Comparison of ENCODE assay signal across 20 mouse cellular contexts in the genomic region with DNA sequence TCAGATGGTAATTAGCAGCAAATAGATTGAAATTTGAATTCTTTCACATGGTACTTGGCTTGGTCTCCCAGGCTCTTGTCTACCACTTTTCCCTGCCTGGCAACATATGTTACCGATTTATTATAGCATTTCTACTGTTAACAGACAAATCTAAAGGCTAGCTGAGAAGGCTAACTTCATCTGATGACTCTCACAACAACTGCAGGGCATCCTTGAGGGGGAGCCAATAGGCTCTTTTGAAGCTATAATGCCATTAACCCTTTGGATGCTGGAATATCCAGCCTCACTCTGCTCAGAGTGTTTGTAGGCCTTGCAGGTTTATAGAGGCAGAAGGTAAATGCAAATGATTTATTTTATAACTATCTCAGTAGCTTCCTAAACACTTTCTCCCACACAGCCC.
DNase-seq lines count a peak whose midpoint lies in the region; ATAC-seq and TF ChIP-seq lines count a peak whose summit lies in the region.
"Had no signal": no experiment of that assay in that cellular context is flagged by ENCODE, and none has a peak within 500 bp of the region (broad histone marks: within the 10 kb centered on the region; RNA-seq: fewer than 3 reads in every experiment).

No protein-coding gene starts in this region.

- WGBS in lung, postnatal 0 days, result 46% methylated on average over 1 of the region's 1 CpGs
- WGBS in lung, adult 2 months, result 50% methylated on average over 1 of the region's 1 CpGs
- WGBS in limb, embryonic 10.5 days, result 19% methylated on average over 1 of the region's 1 CpGs

- H3K9ac ChIP-seq in lung, postnatal 0 days (replicated peaks; ENCODE audit: low read depth), result no peak overlapping the region
- H3K9ac ChIP-seq: embryonic facial prominence, embryonic 13.5 days; heart, embryonic 15.5 days; hindbrain, embryonic 12.5 days; limb, embryonic 13.5 days; liver, embryonic 14.5 days had no signal

- no peak for TF ChIP-seq EP300 in lung, postnatal 0 days (IDR thresholded peaks at IDR 0.05)

- H3K9me3 ChIP-seq in lung, postnatal 0 days (ENCODE audit: low read length), result no peaks in the 10 kb centered on the region
- no peaks in the 10 kb centered on the region for H3K9me3 ChIP-seq in limb, embryonic 10.5 days (replicated peaks)
- H3K9me3 ChIP-seq: embryonic facial prominence, embryonic 13.5 days; heart, embryonic 15.5 days; hindbrain, embryonic 12.5 days; limb, embryonic 13.5 days had no signal

- H3K36me3 ChIP-seq in lung, postnatal 0 days (ENCODE audit: insufficient read depth, low read length), result no peaks in the 10 kb centered on the region
- no peaks in the 10 kb centered on the region for H3K36me3 ChIP-seq in limb, embryonic 10.5 days
- H3K36me3 ChIP-seq: embryonic facial prominence, embryonic 13.5 days; heart, embryonic 15.5 days; hindbrain, embryonic 12.5 days; limb, embryonic 13.5 days had no signal

- peaks cover 5% of the 10 kb centered on the region; the same call in 1 of the 2 replicates for H3K4me1 ChIP-seq in lung, postnatal 0 days (ENCODE audit: insufficient read depth, low read depth, low read length)
- H3K4me1 ChIP-seq in lung, adult 2 months (ENCODE audit: control insufficient read depth, insufficient read depth, low read length), result no peaks in the 10 kb centered on the region
- peaks cover 61% of the 10 kb centered on the region for H3K4me1 ChIP-seq in limb, embryonic 10.5 days

- no peak overlapping the region for H3K27ac ChIP-seq in lung, postnatal 0 days (ENCODE audit: low read length)
- H3K27ac ChIP-seq in limb, embryonic 10.5 days, result 0 out of 2 replicates have a peak overlapping the region, but pooled peaks have one; percentile 19
- H3K27ac ChIP-seq: embryonic facial prominence, embryonic 13.5 days; heart, adult 2 months; heart, embryonic 15.5 days; hindbrain, embryonic 12.5 days; left cerebral cortex, adult 2 months; limb, embryonic 13.5 days; liver, embryonic 14.5 days had no signal

- TF ChIP-seq CTCF in lung, postnatal 0 days (IDR thresholded peaks at IDR 0.05), result no peak
- TF ChIP-seq CTCF in lung, adult 2 months (IDR thresholded peaks at IDR 0.05; ENCODE audit: insufficient read depth, low read length), result no peak

- H3K27me3 ChIP-seq in lung, postnatal 0 days (replicated peaks; ENCODE audit: insufficient read depth, low read length), result no peaks in the 10 kb centered on the region
- H3K27me3 ChIP-seq in limb, embryonic 10.5 days (ENCODE audit: low read depth, poor library complexity, severe bottlenecking), result peaks cover 28% of the 10 kb centered on the region
- H3K27me3 ChIP-seq: heart, embryonic 15.5 days; hindbrain, embryonic 12.5 days had no signal

- no peak for ATAC-seq in lung, postnatal 0 days

- H3K4me3 ChIP-seq in lung, postnatal 0 days (ENCODE audit: low read depth, low read length), result no peak overlapping the region
- H3K4me3 ChIP-seq in lung, adult 2 months (replicated peaks; ENCODE audit: extremely low read depth, low read depth, low read length), result no peak overlapping the region
- H3K4me3 ChIP-seq in limb, embryonic 10.5 days, result no peak overlapping the region
- H3K4me3 ChIP-seq: embryonic facial prominence, embryonic 13.5 days; heart, adult 2 months; heart, embryonic 15.5 days; hindbrain, embryonic 12.5 days; left cerebral cortex, adult 2 months; limb, embryonic 13.5 days had no signal

- no peak overlapping the region for H3K4me2 ChIP-seq in lung, postnatal 0 days (replicated peaks; ENCODE audit: low read depth, low read length)
- H3K4me2 ChIP-seq: embryonic facial prominence, embryonic 13.5 days; heart, embryonic 15.5 days; hindbrain, embryonic 12.5 days; limb, embryonic 13.5 days had no signal

- TF ChIP-seq POLR2A in lung, adult 2 months (IDR thresholded peaks at IDR 0.05; ENCODE audit: borderline replicate concordance, extremely low read depth, low read depth, low read length), result no peak

- peak; percentile 76 for DNase-seq in embryo, embryonic 10 days (ENCODE audit: low spot score)
- DNase-seq in embryo, embryonic 9.5 days (ENCODE audit: extremely low spot score), result no peak
- peak; percentile 27 for DNase-seq in lung, postnatal 0 days (ENCODE audit: low spot score)
- no peak for DNase-seq in lung, adult 2 months
- no peak for DNase-seq in limb, embryonic 10.5 days (ENCODE audit: low spot score)
- DNase-seq in frontal cortex, postnatal 25 days (ENCODE audit: low spot score in 2 of 2), result no peak
- no peak for DNase-seq in gastrocnemius, adult 18-20 months (ENCODE audit: low spot score)
- DNase-seq: gastrocnemius, postnatal 14 days; heart, adult 2 months; kidney, adult 2 months; kidney, postnatal 14 days; retina, postnatal 1 day; right cerebral cortex, postnatal 4 days; thymus, adult 2 months had no signal

Comparison
In these comparisons a context has a peak if more than half of its experiments do, and no peak if none do; other contexts are left out.
1. DNase-seq: peak in embryo, embryonic 10 days (single experiment) and lung, postnatal 0 days (single experiment); none in embryo, embryonic 9.5 days (single experiment), lung, adult 2 months (single experiment), limb, embryonic 10.5 days (single experiment), frontal cortex, postnatal 25 days (0 of 2) and gastrocnemius, adult 18-20 months (single experiment).